Mouse (Mus musculus) thymus, adult 2 months (tissue): ENCODE data around the gene Cplx3. TPM values are rescaled to one million over a fixed set of nuclear protein-coding genes. Genes with fewer than 3 reads are reported as not detected.

ENCODE experiments used
- DNase-seq: peaks from one replicate; pipeline ENCODE4 v3.0.0; 2021
- H3K27ac ChIP-seq: fragments of 200-500 bp; 2 replicates; pipeline ENCODE4 v1.5.1; 2012; ENCODE audit warnings: low read length, control low read depth; ENCODE audit not compliant: control insufficient read depth, insufficient read depth
- H3K27me3 ChIP-seq: fragments of 200-500 bp; 2 replicates; pipeline ENCODE4 v1.6.1; 2012; ENCODE audit warnings: mild to moderate bottlenecking, low read length, moderate library complexity, mixed read lengths; ENCODE audit not compliant: control insufficient read depth, insufficient read depth
- H3K36me3 ChIP-seq: fragments of 200-500 bp; 2 replicates; pipeline ENCODE4 v1.6.1; 2012; ENCODE audit warnings: mild to moderate bottlenecking, low read length, moderate library complexity; ENCODE audit not compliant: control insufficient read depth, insufficient read depth
- H3K4me1 ChIP-seq: fragments of 200-500 bp; replicated peaks from 2 replicates; pipeline ENCODE4 v1.6.1; 2012; ENCODE audit warnings: low read length; ENCODE audit not compliant: control insufficient read depth, insufficient read depth
- H3K4me3 ChIP-seq: fragments of 200-500 bp; 2 replicates; pipeline ENCODE4 v1.5.1; 2012; ENCODE audit warnings: mild to moderate bottlenecking, low read length, control low read depth, moderate library complexity; ENCODE audit not compliant: control insufficient read depth, insufficient read depth
- CTCF ChIP-seq: fragments of 200-500 bp; IDR thresholded peaks from 2 replicates; pipeline ENCODE4 v1.5.1; 2012; ENCODE audit warnings: mild to moderate bottlenecking, control low read depth, low read length, moderate library complexity, borderline replicate concordance; ENCODE audit not compliant: control insufficient read depth, poor library complexity, insufficient read depth; ENCODE audit errors: extremely low read depth
- POLR2A ChIP-seq: fragments of 200-500 bp; IDR thresholded peaks from 2 replicates; pipeline ENCODE4 v1.6.1; 2012; ENCODE audit warnings: mild to moderate bottlenecking, low read length, control low read depth, moderate library complexity; ENCODE audit not compliant: control insufficient read depth, poor library complexity, insufficient read depth; ENCODE audit errors: extremely low read depth
- WGBS: fragments of 180-500 bp; shearing (Covaris S2); methylation state at CpG from one replicate; pipeline ENCODE4 v1.1.7; 2018; 5-methylcytosine and 5-hydroxymethylcytosine counted together
- polyA plus RNA-seq: library from polyadenylated mRNA; depleted of rRNA; stranded (reverse); fragments of >200 nt; gene quantifications from 2 replicates; pipeline ENCODE4 v1.2.3, GENCODE M21; 2012

The Cplx3 gene
- polyA plus RNA-seq, 1 experiment = 0.34 TPM

DNA sequence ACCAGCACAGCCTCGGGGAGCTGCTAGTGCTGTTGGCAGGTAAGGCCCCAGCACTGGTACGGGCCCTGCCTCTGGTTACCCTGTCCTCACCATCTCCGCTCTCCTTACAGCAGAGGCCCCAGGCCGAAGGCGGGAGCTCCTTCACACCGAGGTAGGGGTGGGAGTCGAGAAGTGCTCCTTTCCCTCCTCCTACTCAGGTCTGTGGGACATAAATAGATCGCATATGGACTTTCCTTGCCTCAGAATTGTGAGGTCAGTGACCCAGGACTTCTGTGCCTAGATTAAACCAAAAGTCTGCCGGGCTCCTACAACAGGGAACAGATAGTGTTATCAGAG lies 11.9 kb downstream of the Cplx3 start:
- Histone ChIP-seq H3K4me1 (peaks cover 8% of the 10 kb centered on the region), H3K4me3 (no peak overlapping the region), H3K27me3 (no peaks in the 10 kb centered on the region), H3K36me3 (peaks cover 16% of the 10 kb centered on the region), H3K27ac (no peak overlapping the region)
- DNase-seq = no peak
- TF ChIP-seq POLR2A (no peak), CTCF (no peak)
- WGBS = 93% methylated on average over 9 of the region's 9 CpGs

- peaks cover 13% of the 10 kb centered on the region for H3K4me1 ChIP-seq
- TF ChIP-seq CTCF = no peak
- no peak for TF ChIP-seq POLR2A
- 87% methylated on average over 12 of the region's 12 CpGs for WGBS
- H3K27ac ChIP-seq = no peak overlapping the region
- H3K27me3 ChIP-seq = no peaks in the 10 kb centered on the region
- no peak for DNase-seq
- H3K36me3 ChIP-seq = peaks cover 16% of the 10 kb centered on the region
- no peak overlapping the region for H3K4me3 ChIP-seq
Measured at GRCm38 (mm10) chr9:57593454-57594173, 12.5 kb downstream of the Cplx3 start.

DNA sequence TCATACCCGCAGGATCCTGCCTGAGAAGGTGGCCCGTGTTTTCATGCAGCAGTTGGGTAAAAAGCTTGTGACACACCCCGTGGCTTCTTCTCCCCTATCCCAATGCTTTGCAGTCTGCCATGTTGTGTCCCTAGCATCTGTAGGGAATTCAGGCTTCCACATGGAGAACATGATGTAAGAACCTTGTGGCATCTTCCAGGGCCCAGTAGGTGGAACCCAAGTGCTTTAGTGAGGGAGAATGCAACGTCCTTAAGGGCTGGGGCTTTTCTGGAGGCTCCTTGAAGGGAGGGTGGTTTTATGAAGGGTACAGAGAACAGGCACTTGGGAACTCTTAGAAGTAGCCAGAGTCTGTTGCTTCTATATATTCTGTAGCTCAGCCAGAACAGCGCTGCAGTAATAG lies 15.4 kb downstream of the Cplx3 start:
- H3K36me3 ChIP-seq = peaks cover 16% of the 10 kb centered on the region
- 77% methylated on average over 5 of the region's 5 CpGs for WGBS
- TF ChIP-seq POLR2A (no peak), CTCF (no peak)

GRCm38 (mm10) chr9:57589224-57590126 lies 16.6 kb downstream of the Cplx3 start, which contains the start of gene Ulk3:
TSS of gene Ulk3 (plus strand) at chr9:57589452.
- peak; percentile 83 for TF ChIP-seq POLR2A
- TF ChIP-seq CTCF = peak; percentile 68; the same call in 1 of the 2 replicates
- Histone ChIP-seq H3K4me1 (peaks cover 13% of the 10 kb centered on the region), H3K27me3 (no peaks in the 10 kb centered on the region), H3K4me3 (peak within 1 kb of the TSS; percentile 97), H3K36me3 (peaks cover 8% of the 10 kb centered on the region), H3K27ac (peak within 1 kb of the TSS; percentile 32)
- under 1% methylated on average over 58 of the region's 58 CpGs for WGBS
- peak; percentile 90 for DNase-seq

More for the DNA sequence above, 15.4 kb downstream of the Cplx3 start:
- Histone ChIP-seq H3K4me1 (peaks cover 13% of the 10 kb centered on the region), H3K4me3 (no peak overlapping the region), H3K27me3 (no peaks in the 10 kb centered on the region), H3K27ac (no peak overlapping the region)
- no peak for DNase-seq

DNA sequence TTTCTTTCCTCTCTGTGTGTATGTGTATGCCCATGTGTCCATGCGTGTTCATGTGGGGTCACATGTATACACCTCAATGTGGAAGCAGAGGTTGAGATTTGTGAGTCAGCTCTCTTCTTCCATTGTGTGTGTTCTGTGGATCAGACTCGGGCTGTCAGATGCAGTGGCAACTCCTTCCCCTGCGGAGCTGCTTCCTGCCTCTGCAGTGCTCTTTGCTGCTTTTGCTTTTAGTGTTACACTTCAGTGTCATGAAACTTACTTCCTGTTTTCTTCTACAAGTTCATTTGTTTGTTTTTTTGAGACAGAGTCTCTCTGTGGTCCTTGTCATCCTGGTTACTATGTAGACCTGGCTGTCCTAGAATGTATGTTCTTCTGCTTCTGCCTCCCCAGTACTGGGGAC lies 21.1 kb downstream of the Cplx3 start:
- peaks cover 36% of the 10 kb centered on the region for H3K36me3 ChIP-seq
- WGBS = 79% methylated on average over 3 of the region's 3 CpGs
- peaks cover 6% of the 10 kb centered on the region for H3K4me1 ChIP-seq
- no peaks in the 10 kb centered on the region for H3K27me3 ChIP-seq
- TF ChIP-seq CTCF (no peak), POLR2A (no peak)
- H3K27ac ChIP-seq = no peak overlapping the region
- DNase-seq = no peak
- H3K4me3 ChIP-seq = no peak overlapping the region

GRCm38 (mm10) chr9:57577144-57577849 lies 28.8 kb downstream of the Cplx3 start:
- H3K27me3 ChIP-seq = no peaks in the 10 kb centered on the region
- peaks cover 36% of the 10 kb centered on the region for H3K36me3 ChIP-seq
- H3K4me3 ChIP-seq = no peak overlapping the region

More at GRCm38 (mm10) chr9:57577144-57577849, 28.8 kb downstream of the Cplx3 start:
- Histone ChIP-seq H3K4me1 (peaks cover 9% of the 10 kb centered on the region), H3K27ac (no peak overlapping the region)
- 24% methylated on average over 6 of the region's 6 CpGs for WGBS
- no peak for DNase-seq
- TF ChIP-seq CTCF = no peak
